Mouse (Mus musculus): ENCODE measurements around the gene Gpr68.

DNA sequence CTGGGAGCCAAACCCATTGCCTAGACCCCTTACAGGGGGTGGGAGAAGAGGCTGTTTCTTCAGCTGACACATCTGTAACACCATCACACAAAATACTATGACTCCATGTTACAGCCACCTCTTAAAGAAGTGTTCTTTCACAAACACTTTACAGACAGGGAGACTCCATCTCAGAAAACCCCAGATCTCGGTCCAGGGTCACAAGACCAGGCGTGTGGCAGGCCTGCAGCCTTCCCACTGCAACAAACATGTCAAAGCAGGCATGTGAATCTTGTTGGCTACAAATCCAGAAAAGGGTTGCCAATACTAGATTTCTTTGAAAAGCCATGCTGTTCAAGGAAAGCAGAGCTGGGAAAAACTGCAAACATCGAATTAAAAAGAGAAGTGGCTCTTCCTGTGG lies 33.4 kb upstream of the Gpr68 start:
- no peak for TF ChIP-seq POLR2A (IDR thresholded peaks at IDR 0.05; ENCODE audit: borderline replicate concordance, insufficient read depth, low read length)
- TF ChIP-seq CTCF (IDR thresholded peaks at IDR 0.05; ENCODE audit: borderline replicate concordance, insufficient read depth, low read depth, low read length) = no peak

Measured in cerebellum, adult 2 months (tissue).